Mouse (Mus musculus) small intestine, adult 2 months (tissue): ENCODE measurements around the gene Drd2.

Source experiments
- CTCF ChIP-seq: fragments of 200-500 bp; IDR thresholded peaks from 2 replicates; pipeline ENCODE4 v1.5.1; 2012; ENCODE audit warnings: low read depth, mild to moderate bottlenecking, control low read depth, inconsistent platforms, low read length, moderate library complexity, mixed read lengths; ENCODE audit not compliant: insufficient replicate concordance, insufficient read length; ENCODE audit errors: extremely low read depth
- POLR2A ChIP-seq: fragments of 200-500 bp; IDR thresholded peaks from 2 replicates; pipeline ENCODE4 v1.6.1; 2012; ENCODE audit warnings: low read depth, mild to moderate bottlenecking, control low read depth, inconsistent platforms, low read length, moderate library complexity

- TF ChIP-seq CTCF (no peak), POLR2A (no peak)
Observed at GRCm38 (mm10) chr9:49384041-49384440, 43.6 kb downstream of the Drd2 start.
